16 mouse cellular contexts compared by ENCODE assay signal in genomic region chr10:107488654-107489315, GRCm38 (mm10). TPM values are rescaled to one million over a fixed set of nuclear protein-coding genes. Genes with fewer than 3 reads are reported as not detected.
DNase-seq lines count a peak whose midpoint lies in the region; ATAC-seq and TF ChIP-seq lines count a peak whose summit lies in the region.
"Had no signal": no experiment of that assay in that cellular context is flagged by ENCODE, and none has a peak within 500 bp of the region (broad histone marks: within the 10 kb centered on the region; RNA-seq: fewer than 3 reads in every experiment).

No protein-coding gene starts in this region.

- no peak for TF ChIP-seq EP300 in liver, postnatal 0 days (IDR thresholded peaks at IDR 0.05; ENCODE audit: low read depth)

- no peak for TF ChIP-seq CTCF in liver, postnatal 0 days (IDR thresholded peaks at IDR 0.05; ENCODE audit: low read depth)
- TF ChIP-seq CTCF in layer of hippocampus, adult 2 months (conservative IDR thresholded peaks at IDR 0.05): no peak

- DNase-seq in heart, postnatal 36 days: no peak
- DNase-seq in liver, postnatal 0 days: no peak
- DNase-seq in ZHBTc4 (ENCODE audit: low read depth, low spot score): peak; percentile 37
- DNase-seq in layer of hippocampus, adult 2 months (ENCODE audit: low spot score in 2 of 2): no peak
- no peak for DNase-seq in adrenal gland, adult 2 months
- DNase-seq: cerebellum, adult 18-20 months; lung, postnatal 14 days had no signal

- H3K4me3 ChIP-seq in heart, embryonic 11.5 days (ENCODE audit: low read depth, low read length): no peak overlapping the region
- no peak overlapping the region for H3K4me3 ChIP-seq in liver, embryonic 12.5 days
- no peak overlapping the region for H3K4me3 ChIP-seq in liver, postnatal 0 days (ENCODE audit: low read depth, low read length)
- no peak overlapping the region for H3K4me3 ChIP-seq in layer of hippocampus, adult 2 months

- intact Hi-C loops in heart, postnatal 36 days (cut with DNase I): no loop called here

- H3K9ac ChIP-seq in heart, embryonic 11.5 days (ENCODE audit: low read depth, low read length): no peak overlapping the region
- no peak overlapping the region for H3K9ac ChIP-seq in liver, embryonic 12.5 days
- H3K9ac ChIP-seq in liver, postnatal 0 days (replicated peaks): no peak overlapping the region
- H3K9ac ChIP-seq: hindbrain, embryonic 14.5 days had no signal

- no peak overlapping the region for H3K27ac ChIP-seq in heart, embryonic 11.5 days (ENCODE audit: low read depth, low read length)
- no peak overlapping the region for H3K27ac ChIP-seq in liver, embryonic 12.5 days
- no peak overlapping the region for H3K27ac ChIP-seq in liver, postnatal 0 days (ENCODE audit: low read depth)
- H3K27ac ChIP-seq in layer of hippocampus, adult 2 months: no peak overlapping the region
- H3K27ac ChIP-seq: hindbrain, embryonic 14.5 days; kidney, postnatal 0 days had no signal

- no peak for ATAC-seq in heart, embryonic 11.5 days (replicated peaks; ENCODE audit: insufficient number of reproducible peaks, low FRiP score, low TSS enrichment)
- ATAC-seq in liver, embryonic 12.5 days: no peak
- no peak for ATAC-seq in liver, postnatal 0 days
- peak; percentile 26 to 64; a peak in 3 of 4 replicates for ATAC-seq in hematopoietic stem cell, adult 5-6 weeks (replicated peaks in 1 of 2; ENCODE audit: insufficient read depth in 1 of 2, low FRiP score in 2 of 2, low TSS enrichment in 1 of 2, low read depth in 1 of 2, poor library complexity in 2 of 2, severe bottlenecking in 2 of 2)

- H3K4me2 ChIP-seq in heart, embryonic 11.5 days: peak overlapping the region; percentile 10
- H3K4me2 ChIP-seq in liver, embryonic 12.5 days: peak overlapping the region; percentile 6; the same call in 1 of the 2 replicates
- no peak overlapping the region for H3K4me2 ChIP-seq in liver, postnatal 0 days (ENCODE audit: low read depth, low read length)
- H3K4me2 ChIP-seq: hindbrain, embryonic 14.5 days had no signal

- WGBS in heart, embryonic 11.5 days (ENCODE audit: insufficient replicate concordance): 31% methylated on average over 12 of the region's 12 CpGs
- 25% methylated on average over 12 of the region's 12 CpGs for WGBS in liver, embryonic 12.5 days (ENCODE audit: insufficient replicate concordance)
- 21% methylated on average over 12 of the region's 12 CpGs for WGBS in liver, postnatal 0 days (ENCODE audit: insufficient replicate concordance)

- H3K27me3 ChIP-seq in heart, embryonic 11.5 days (ENCODE audit: control insufficient read depth, insufficient read depth, low read length): no peaks in the 10 kb centered on the region
- H3K27me3 ChIP-seq in liver, embryonic 12.5 days (replicated peaks): no peaks in the 10 kb centered on the region
- H3K27me3 ChIP-seq in liver, postnatal 0 days (ENCODE audit: insufficient read depth, low read length): no peaks in the 10 kb centered on the region
- H3K27me3 ChIP-seq: CH12.LX had no signal

- no peaks in the 10 kb centered on the region for H3K4me1 ChIP-seq in heart, embryonic 11.5 days (ENCODE audit: control insufficient read depth, insufficient read depth, low read length)
- H3K4me1 ChIP-seq in liver, embryonic 12.5 days: no peaks in the 10 kb centered on the region
- no peaks in the 10 kb centered on the region for H3K4me1 ChIP-seq in liver, postnatal 0 days (ENCODE audit: insufficient read depth)

- H3K36me3 ChIP-seq in heart, embryonic 11.5 days (ENCODE audit: control insufficient read depth, insufficient read depth, low read length): no peaks in the 10 kb centered on the region
- H3K36me3 ChIP-seq in liver, embryonic 12.5 days: no peaks in the 10 kb centered on the region
- no peaks in the 10 kb centered on the region for H3K36me3 ChIP-seq in liver, postnatal 0 days (replicated peaks; ENCODE audit: insufficient read depth, low read length)

- H3K9me3 ChIP-seq in heart, embryonic 11.5 days (replicated peaks; ENCODE audit: control insufficient read depth, low read length): no peaks in the 10 kb centered on the region
- no peaks in the 10 kb centered on the region for H3K9me3 ChIP-seq in liver, embryonic 12.5 days (replicated peaks)
- H3K9me3 ChIP-seq in liver, postnatal 0 days (ENCODE audit: low read length): no peaks in the 10 kb centered on the region

RNA-seq across cellular contexts. Expression of gene Myf5, which starts 2.9 kb away (rescaled TPM):
- polyA plus RNA-seq in heart, embryonic 11.5 days (2014; fragmentation: Nextera tagmentation; extraction: Ambion mirVana): 0.56 and 0.87 TPM in 2 replicates
- not detected for total RNA-seq in heart, postnatal 36 days (2021)
- 0.10 and 0.51 TPM in 2 replicates for polyA plus RNA-seq in liver, embryonic 12.5 days (2016; fragmentation: Nextera tagmentation; extraction: Ambion mirVana)
- 0.13 TPM in 1 of 2 replicates, not detected in the other for polyA plus RNA-seq in liver, postnatal 0 days (2015; fragmentation: Nextera tagmentation; extraction: Ambion mirVana)
- total RNA-seq in hematopoietic stem cell, adult 5-6 weeks (2017): not detected in 2 replicates
- total RNA-seq in layer of hippocampus, adult 2 months (2021): not detected
- not detected for total RNA-seq in adrenal gland, adult 2 months (2021)
- not detected in 2 replicates for polyA plus RNA-seq in adrenal gland, adult 2 months (2012; rRNA removed)
- total RNA-seq: CH12.LX; layer of hippocampus, postnatal 25 days; liver, adult 2 months; monocyte, adult 5-6 weeks had no signal
- polyA plus RNA-seq: liver, adult 2 months had no signal

RNA-seq across cellular contexts. Expression of gene Myf6, which starts 5.8 kb away (rescaled TPM):
- not detected in 2 replicates for polyA plus RNA-seq in heart, embryonic 11.5 days (2014; fragmentation: Nextera tagmentation; extraction: Ambion mirVana)
- total RNA-seq in heart, postnatal 36 days (2021): not detected
- polyA plus RNA-seq in liver, embryonic 12.5 days (2016; fragmentation: Nextera tagmentation; extraction: Ambion mirVana): not detected in 2 replicates
- polyA plus RNA-seq in liver, postnatal 0 days (2015; fragmentation: Nextera tagmentation; extraction: Ambion mirVana): 1.1 TPM in 1 of 2 replicates, not detected in the other
- not detected in 2 replicates for total RNA-seq in hematopoietic stem cell, adult 5-6 weeks (2017)
- not detected for total RNA-seq in layer of hippocampus, adult 2 months (2021)
- not detected for total RNA-seq in adrenal gland, adult 2 months (2021)
- not detected in 2 replicates for polyA plus RNA-seq in adrenal gland, adult 2 months (2012; rRNA removed)
- total RNA-seq: CH12.LX; layer of hippocampus, postnatal 25 days; monocyte, adult 5-6 weeks had no signal
- polyA plus RNA-seq: hindbrain, embryonic 14.5 days; kidney, postnatal 0 days; liver, adult 2 months had no signal

Comparison
In these comparisons a context has a peak if more than half of its experiments do, and no peak if none do; other contexts are left out.
1. ATAC-seq: peak in hematopoietic stem cell, adult 5-6 weeks (2 of 2); none in heart, embryonic 11.5 days (single experiment), liver, embryonic 12.5 days (single experiment) and liver, postnatal 0 days (single experiment).